Mouse (Mus musculus) sigmoid colon, adult 10 weeks (tissue): ENCODE measurements around the gene Fpr1. TPM values are rescaled to one million over a fixed set of nuclear protein-coding genes. Genes with fewer than 3 reads are reported as not detected.

ENCODE experiments used
- polyA plus RNA-seq: library from polyadenylated mRNA; stranded (reverse); fragments of 350-450 nt; fragmentation: Illumina TruSeq; extraction: RNeasy Lipid Tissue Mini Kit (QIAGEN cat#74804); gene quantifications from one replicate; pipeline ENCODE4 v1.2.3, GENCODE M21; 2014; ENCODE audit warnings: low read depth, low replicate concordance

Gene Fpr1
- not detected for polyA plus RNA-seq

DNA sequence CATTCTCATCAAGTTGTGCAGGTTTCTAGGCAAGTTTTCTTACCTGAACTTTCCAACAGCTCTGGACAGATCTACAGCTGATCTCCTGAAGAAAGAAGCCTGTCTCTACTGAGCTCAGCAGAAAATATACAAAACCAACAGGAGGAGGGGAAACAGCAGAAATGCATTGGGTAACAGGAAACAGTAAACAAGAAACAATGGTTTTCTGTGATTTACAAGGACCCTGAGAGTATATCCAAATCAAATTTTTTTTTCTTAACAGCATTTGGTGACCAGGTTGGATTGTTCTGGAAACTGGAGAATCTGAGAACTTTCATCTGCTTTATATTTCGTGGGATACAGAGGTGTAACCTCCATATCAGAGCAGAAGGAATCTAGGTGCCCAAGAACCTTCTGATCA is at the start of gene Fpr1:
Gene Fpr1, minus strand, starts transcription at position 101 of the 400 bp plus-strand sequence.

DNA sequence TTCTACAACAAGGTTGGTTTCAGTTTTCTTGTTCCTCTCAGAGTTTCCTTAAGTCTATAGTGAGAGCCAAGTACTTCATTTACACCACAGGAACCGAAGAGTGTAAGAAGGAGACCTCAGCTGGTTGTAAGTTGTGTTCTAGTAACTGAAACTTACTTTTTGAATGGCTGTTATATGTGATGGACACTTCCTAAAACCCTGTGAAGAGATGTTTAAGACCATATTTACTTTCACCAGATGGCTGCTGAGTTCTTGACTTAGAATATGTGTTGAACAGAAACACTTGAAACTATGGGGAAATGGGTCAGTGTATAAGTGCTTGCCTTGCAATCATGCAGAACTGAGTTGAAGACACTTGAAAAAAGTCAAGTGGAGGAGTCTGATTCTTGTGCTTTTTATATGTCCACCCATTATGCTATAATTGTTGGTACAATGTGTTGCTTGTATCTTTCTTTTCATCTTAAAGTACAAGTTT is 4.1 kb upstream of the Fpr1 start, which contains the start of the genes Fpr2 and Fpr3:
Gene Fpr2, plus strand, starts transcription at position 51 of the 475 bp plus-strand sequence.
Gene Fpr3, plus strand, starts transcription at position 79 of the 475 bp plus-strand sequence.

DNA sequence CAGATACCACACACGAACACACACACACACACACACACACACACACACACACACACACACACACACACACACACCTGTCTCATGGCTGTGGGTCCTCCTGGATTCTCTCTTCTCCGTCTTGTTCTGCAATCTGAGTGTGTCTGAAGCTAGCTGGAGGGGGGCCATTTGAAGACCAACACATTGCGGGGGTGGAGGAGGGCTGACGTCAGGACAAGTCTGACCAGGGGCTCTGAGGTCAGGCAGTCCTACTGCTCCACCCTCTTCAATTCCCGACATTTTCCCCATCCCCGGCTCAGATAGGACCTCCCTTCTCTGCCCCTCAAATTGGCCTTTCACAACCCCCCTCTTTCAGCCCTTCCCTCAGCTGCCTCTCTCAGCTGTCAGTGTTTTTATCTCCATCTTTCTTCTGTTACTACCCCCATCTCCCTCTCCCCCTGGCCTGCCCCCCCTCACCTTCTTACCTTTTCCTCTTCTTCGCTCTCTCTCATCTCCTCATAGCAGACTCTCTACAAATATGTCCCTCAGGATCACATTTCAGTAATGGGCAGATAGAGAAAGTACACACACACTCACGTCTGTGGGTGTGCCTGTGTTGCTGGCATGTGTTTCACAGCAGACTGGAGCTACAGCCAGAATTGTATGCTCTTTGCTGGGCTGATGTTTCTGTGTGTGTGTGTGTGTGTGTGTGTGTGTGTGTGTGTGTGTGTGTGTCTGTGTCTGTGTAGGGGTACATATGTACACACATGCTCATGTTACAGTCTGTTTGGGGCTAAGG is 28.5 kb downstream of the Fpr1 start, which contains the start of gene Has1:
Gene Has1, minus strand, starts transcription at position 142 of the 775 bp plus-strand sequence.

GRCm38 (mm10) chr17:17826751-17827657 is 56.7 kb downstream of the Fpr1 start, which contains the start of gene Spaca6:
TSS of gene Spaca6 (plus strand) at chr17:17827158.

Other genes starting within 250 kb of the Fpr1 start
- not detected for gene Vmn2r90, start 180.2 kb downstream of the Fpr1 start, polyA plus RNA-seq
- gene Spaca6, start 56.8 kb downstream of the Fpr1 start, polyA plus RNA-seq: 28.1 TPM
- not detected for gene Has1, start 28.7 kb downstream of the Fpr1 start, polyA plus RNA-seq
- gene Fpr2, start 3.9 kb upstream of the Fpr1 start, polyA plus RNA-seq: 1.7 TPM
- gene Fpr3, start 3.9 kb upstream of the Fpr1 start, polyA plus RNA-seq: not detected
- gene Fpr-rs4, start 137.8 kb upstream of the Fpr1 start, polyA plus RNA-seq: not detected
- gene Vmn2r124, start 165.5 kb upstream of the Fpr1 start, polyA plus RNA-seq: not detected
- not detected for gene Vmn2r91, start 201.1 kb upstream of the Fpr1 start, polyA plus RNA-seq